Mouse (Mus musculus): ENCODE measurements around the gene BC051019. TPM values are rescaled to one million over a fixed set of nuclear protein-coding genes. Genes with fewer than 3 reads are reported as not detected.

Gene BC051019
- 0.26 and 0.31 TPM in 2 replicates for polyA plus RNA-seq (2012; rRNA removed)

- 69% methylated on average over 5 of the region's 5 CpGs for WGBS
- DNase-seq (ENCODE audit: low read depth, low spot score) = no peak
Observed at GRCm38 (mm10) chr7:109723697-109724096, at the start of gene BC051019. BC051019 (minus strand) TSS chr7:109723850.

GRCm38 (mm10) chr7:109772251-109772650 is 48.6 kb upstream of the BC051019 start:
- no peak for DNase-seq (ENCODE audit: low read depth, low spot score)

- DNase-seq (ENCODE audit: low read depth, low spot score) = no peak
- WGBS = 50% methylated on average over 2 of the region's 2 CpGs
Observed at GRCm38 (mm10) chr7:109768699-109769383, 45.2 kb upstream of the BC051019 start.

DNA sequence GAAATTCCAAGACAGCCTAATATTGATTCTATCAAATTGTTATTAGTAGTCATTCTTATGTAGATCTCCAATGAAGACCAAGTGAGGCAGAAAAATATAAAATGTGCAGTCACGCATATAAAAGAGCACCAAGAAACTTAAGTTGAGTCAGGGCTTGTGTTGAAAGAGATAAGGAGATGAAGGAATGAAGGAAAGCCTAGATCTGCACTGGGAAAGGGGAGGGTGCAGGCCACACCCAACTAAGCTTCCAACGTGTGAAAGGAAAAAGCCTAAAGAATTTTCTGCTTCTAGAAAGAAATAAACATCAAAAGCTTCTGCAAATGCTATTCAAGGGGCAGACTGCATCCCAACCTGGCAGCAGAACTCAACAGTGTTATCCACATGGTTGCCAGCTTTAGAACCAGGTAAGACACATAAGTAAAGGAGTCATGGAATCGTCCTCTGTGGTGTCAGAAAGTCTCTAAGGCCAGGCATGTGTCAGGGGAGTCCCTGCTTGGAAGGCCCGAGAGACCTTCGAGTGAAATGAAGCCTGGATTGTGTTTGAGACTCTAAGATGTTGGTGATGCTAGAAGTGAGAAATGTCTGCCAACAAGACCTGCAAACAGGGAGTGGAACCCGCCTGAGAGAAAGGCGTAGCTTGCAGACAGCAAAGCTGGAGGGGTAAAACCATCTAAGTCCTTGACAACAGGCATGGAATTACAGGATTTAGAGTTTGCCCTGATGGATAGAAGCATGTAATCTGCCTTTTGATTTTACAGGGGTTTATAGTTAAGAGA is 44.1 kb upstream of the BC051019 start:
- no peak for DNase-seq (ENCODE audit: low read depth, low spot score)
- WGBS = 77% methylated on average over 7 of the region's 7 CpGs

GRCm38 (mm10) chr7:109764009-109764408 is 40.4 kb upstream of the BC051019 start:
- no peak for DNase-seq (ENCODE audit: low read depth, low spot score)
- WGBS = 77% methylated on average over 2 of the region's 2 CpGs

DNA sequence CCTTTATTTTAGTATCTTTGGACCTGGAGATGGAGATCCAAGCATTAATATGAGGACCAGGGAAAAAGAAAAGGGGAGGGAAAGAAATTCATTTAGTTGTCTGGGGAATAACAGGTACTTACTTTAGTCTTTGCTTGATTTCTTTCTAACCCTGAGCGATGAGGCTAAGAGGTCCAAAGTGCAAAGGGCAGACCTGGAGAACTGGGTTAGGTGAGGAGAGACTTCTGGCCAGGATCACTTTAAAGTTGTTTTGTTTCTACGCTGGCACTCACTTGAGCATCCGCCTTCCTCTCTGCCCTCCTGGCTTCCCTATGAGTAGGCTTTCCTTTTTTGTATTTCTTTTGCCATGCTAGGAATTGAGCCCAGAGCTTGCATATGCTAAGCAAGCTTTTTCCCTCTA is 32.6 kb upstream of the BC051019 start:
- DNase-seq (ENCODE audit: low read depth, low spot score) = no peak
- WGBS = 56% methylated on average over 3 of the region's 3 CpGs

- WGBS = 88% methylated on average over 8 of the region's 8 CpGs
- DNase-seq (ENCODE audit: low read depth, low spot score) = no peak
Observed at GRCm38 (mm10) chr7:109754034-109754433, 30.4 kb upstream of the BC051019 start.

DNA sequence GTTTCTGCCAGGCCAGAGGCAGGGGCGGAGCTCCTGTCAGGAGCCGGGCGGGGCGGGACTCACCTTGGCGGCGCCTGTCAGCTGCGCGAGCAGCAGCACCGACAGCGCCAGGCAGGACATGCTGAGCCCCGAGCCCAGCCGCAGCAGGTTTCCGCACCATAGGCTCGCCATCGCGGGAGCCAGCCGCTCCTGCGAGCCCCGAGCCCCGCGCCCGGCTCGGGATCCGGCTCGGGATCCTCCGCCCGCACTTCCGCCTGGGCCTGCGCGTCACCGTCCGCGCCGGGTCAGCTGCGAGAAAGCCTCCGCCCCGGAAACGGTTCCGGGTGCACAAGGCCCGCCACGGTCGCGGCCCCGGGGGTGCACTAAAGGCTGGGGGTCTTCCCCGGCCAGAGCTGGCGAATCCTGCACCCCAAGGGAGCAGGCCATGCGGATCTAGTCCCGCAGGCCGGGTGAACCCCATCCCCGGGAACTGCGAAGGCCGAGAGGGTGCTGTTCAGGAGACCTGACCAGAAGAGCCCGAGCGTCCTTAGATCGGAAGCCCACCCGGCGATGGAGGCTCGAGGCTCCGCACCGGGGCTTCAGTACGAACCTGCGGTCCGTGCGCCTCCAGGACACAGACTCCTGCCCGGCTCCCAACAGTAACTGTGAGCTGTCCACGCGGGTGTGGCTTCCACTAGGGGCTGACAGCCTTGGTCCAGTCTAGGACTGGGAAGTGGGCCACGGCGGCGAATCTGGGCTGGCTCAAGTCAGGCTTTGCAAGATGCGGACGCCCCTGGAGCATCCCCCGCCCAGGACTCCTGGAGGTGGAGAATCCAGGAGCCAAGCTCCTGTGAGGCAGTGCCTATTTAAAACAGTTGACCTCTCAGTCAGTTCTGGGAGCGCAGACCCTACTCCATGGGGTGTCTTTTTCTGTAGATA is 28.6 kb upstream of the BC051019 start, which contains the start of gene Tmem9b:
Gene Tmem9b, minus strand, starts transcription at position 868 of the 918 bp plus-strand sequence.
- DNase-seq (ENCODE audit: low read depth, low spot score) = peak; percentile 48
- WGBS = under 1% methylated on average over 74 of the region's 74 CpGs

DNA sequence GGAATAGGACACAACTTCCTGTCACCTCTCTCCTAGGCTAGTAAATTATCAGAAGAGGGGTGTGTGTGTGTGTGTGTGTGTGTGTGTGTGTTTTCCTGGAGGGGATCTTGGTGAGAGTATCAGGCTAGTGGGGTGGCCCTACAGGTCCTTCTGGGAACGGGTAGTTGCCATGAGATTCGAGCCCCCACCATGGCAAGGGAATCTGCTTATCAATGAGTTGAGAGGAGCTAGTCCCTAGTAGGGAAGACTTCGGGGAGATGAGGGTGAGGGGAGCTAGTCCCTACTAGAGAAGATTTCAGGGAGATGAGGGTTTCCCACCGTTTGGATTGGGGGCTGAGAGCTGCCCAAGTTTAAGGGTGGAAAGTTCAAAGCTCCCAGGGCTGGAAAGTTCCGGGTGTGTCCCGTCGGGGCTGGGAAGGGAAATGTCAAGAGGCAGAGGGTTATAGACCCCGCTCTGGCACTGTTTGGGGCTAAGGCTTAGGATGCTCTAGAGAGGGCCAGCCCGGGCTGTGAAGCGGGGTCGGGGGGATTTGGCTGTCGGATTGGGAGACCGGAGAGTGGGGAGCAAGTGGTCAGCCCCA is 27.9 kb upstream of the BC051019 start:
- peak; percentile 35 for DNase-seq (ENCODE audit: low read depth, low spot score)
- 2% methylated on average over 13 of the region's 13 CpGs for WGBS

GRCm38 (mm10) chr7:109747747-109748146 is 24.1 kb upstream of the BC051019 start:
- DNase-seq (ENCODE audit: low read depth, low spot score) = no peak
- 39% methylated on average over 1 of the region's 1 CpGs for WGBS

- WGBS = 86% methylated on average over 4 of the region's 4 CpGs
Observed at GRCm38 (mm10) chr7:109741703-109742102, 18.1 kb upstream of the BC051019 start.

GRCm38 (mm10) chr7:109741060-109741459 is 17.4 kb upstream of the BC051019 start:
- WGBS = 100% methylated on average over 1 of the region's 1 CpGs
- DNase-seq (ENCODE audit: low read depth, low spot score) = no peak

More at GRCm38 (mm10) chr7:109741703-109742102, 18.1 kb upstream of the BC051019 start:
- DNase-seq (ENCODE audit: low read depth, low spot score) = no peak

GRCm38 (mm10) chr7:109739822-109740370 is 16.2 kb upstream of the BC051019 start:
- WGBS = 35% methylated on average over 5 of the region's 5 CpGs
- no peak for DNase-seq (ENCODE audit: low read depth, low spot score)

GRCm38 (mm10) chr7:109734806-109735205 is 11.2 kb upstream of the BC051019 start:
- no peak for DNase-seq (ENCODE audit: low read depth, low spot score)
- 64% methylated on average over 4 of the region's 4 CpGs for WGBS

- 85% methylated on average over 5 of the region's 5 CpGs for WGBS
Observed at GRCm38 (mm10) chr7:109731626-109732025, 8.0 kb upstream of the BC051019 start, which contains the start of gene Ascl3. Ascl3 (minus strand) TSS chr7:109731726.

GRCm38 (mm10) chr7:109723114-109723513 is 536 bp downstream of the BC051019 start:
- WGBS = 70% methylated on average over 8 of the region's 8 CpGs
- DNase-seq (ENCODE audit: low read depth, low spot score) = no peak

More at GRCm38 (mm10) chr7:109731626-109732025, 8.0 kb upstream of the BC051019 start, which contains the start of gene Ascl3:
- DNase-seq (ENCODE audit: low read depth, low spot score) = no peak

GRCm38 (mm10) chr7:109722618-109723017 is 1.0 kb downstream of the BC051019 start:
- WGBS = 98% methylated on average over 2 of the region's 2 CpGs
- no peak for DNase-seq (ENCODE audit: low read depth, low spot score)

- DNase-seq (ENCODE audit: low read depth, low spot score) = no peak
- WGBS = 69% methylated on average over 9 of the region's 9 CpGs
Observed at GRCm38 (mm10) chr7:109719286-109719685, 4.4 kb downstream of the BC051019 start.

GRCm38 (mm10) chr7:109713434-109713982 is 10.1 kb downstream of the BC051019 start:
- DNase-seq (ENCODE audit: low read depth, low spot score) = no peak
- 92% methylated on average over 2 of the region's 2 CpGs for WGBS

Data from large intestine, adult 2 months (tissue).